Mouse (Mus musculus): ENCODE results near the gene 1700016D06Rik.

GRCm38 (mm10) chr8:11704716-11705420 lies 4.0 kb upstream of the 1700016D06Rik start:
- TF ChIP-seq EP300 (IDR thresholded peaks at IDR 0.05; ENCODE audit: low read depth in 1 of 2, low read length in 2 of 2) (no peak), POLR2A (IDR thresholded peaks at IDR 0.05; ENCODE audit: control insufficient read depth in 1 of 2, insufficient read depth in 1 of 2, low read depth in 1 of 2, low read length in 2 of 2, poor library complexity in 1 of 2) (no peak), CTCF (IDR thresholded peaks at IDR 0.05 in 2 of 3, conservative IDR thresholded peaks at IDR 0.05 in 1 of 3; ENCODE audit: control insufficient read depth in 1 of 3, insufficient read depth in 1 of 3, low read depth in 2 of 3, low read length in 3 of 3, poor library complexity in 1 of 3, severe bottlenecking in 1 of 3) (no peak), MYC (IDR thresholded peaks at IDR 0.05; ENCODE audit: low read depth, low read length) (no peak), MAFK (IDR thresholded peaks at IDR 0.05; ENCODE audit: borderline replicate concordance, low read depth, low read length) (no peak), ZNF384 (IDR thresholded peaks at IDR 0.05; ENCODE audit: low read depth, low read length) (no peak), TCF12 (IDR thresholded peaks at IDR 0.05; ENCODE audit: low read depth, low read length) (no peak), ZMIZ1 (IDR thresholded peaks at IDR 0.05; ENCODE audit: low read depth, low read length) (no peak), HCFC1 (IDR thresholded peaks at IDR 0.05; ENCODE audit: low read depth, low read length) (no peak), POLR2AphosphoS5 (IDR thresholded peaks at IDR 0.05; ENCODE audit: borderline replicate concordance, low read depth, low read length) (no peak), E2F4 (IDR thresholded peaks at IDR 0.05; ENCODE audit: borderline replicate concordance, low read depth, low read length) (no peak), RAD21 (IDR thresholded peaks at IDR 0.05; ENCODE audit: low read depth, low read length) (no peak), MXI1 (IDR thresholded peaks at IDR 0.05; ENCODE audit: low read depth, low read length) (no peak), MEF2A (IDR thresholded peaks at IDR 0.05; ENCODE audit: extremely low read depth, insufficient replicate concordance, low read depth, low read length, poor library complexity, severe bottlenecking) (no peak)

Measured in MEL (cell line).